Mouse (Mus musculus): ENCODE results near the gene Grin2c. TPM values are rescaled to one million over a fixed set of nuclear protein-coding genes. Genes with fewer than 3 reads are reported as not detected.

Grin2c gene
- polyA plus RNA-seq, 1 experiment: not detected

DNA sequence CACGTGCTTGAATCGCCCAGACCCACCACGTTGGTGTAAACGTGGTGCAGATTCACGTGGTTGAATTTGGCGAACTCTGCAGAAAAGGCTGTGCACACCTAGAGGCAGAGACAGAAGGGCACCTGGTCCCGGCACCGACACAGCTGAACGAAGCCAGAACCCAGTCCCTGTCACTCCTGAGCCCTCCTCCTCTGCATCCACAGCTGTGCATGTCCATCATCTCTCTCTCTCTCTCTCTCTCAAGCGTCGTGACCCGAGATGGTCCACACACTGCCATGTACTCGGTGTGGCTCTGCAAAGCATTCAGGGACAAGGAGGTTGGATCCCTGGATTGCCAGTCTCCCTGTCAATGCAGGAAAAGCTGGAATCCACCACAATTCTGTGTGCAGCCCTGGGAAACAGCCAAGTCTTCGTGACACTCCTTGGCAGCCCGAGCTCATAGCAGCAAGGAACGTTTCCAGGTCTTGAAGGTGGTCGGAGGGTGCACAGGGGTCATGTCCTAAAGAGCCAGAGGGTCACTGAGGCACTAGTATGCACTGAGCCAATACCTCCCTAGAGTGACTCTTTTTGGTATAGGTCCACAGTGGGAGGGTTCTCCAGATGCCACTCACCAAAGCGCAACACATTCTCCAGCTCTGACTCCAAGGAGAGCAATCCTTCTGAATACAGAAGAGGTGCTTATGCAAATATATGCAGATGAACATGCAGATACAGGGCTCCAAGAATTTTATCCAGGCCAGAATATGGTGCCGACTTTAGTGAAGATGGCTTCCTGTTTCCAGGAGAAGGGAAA is 19.4 kb upstream of the Grin2c start:
- TF ChIP-seq POLR2A (IDR thresholded peaks at IDR 0.05; ENCODE audit: insufficient read depth, low read depth, low read length): no peak
- TF ChIP-seq CTCF (IDR thresholded peaks at IDR 0.05; ENCODE audit: insufficient read depth, low read depth, low read length): no peak
- Histone ChIP-seq H3K27ac (ENCODE audit: insufficient read depth, low read depth, low read length) (no peak overlapping the region), H3K4me1 (ENCODE audit: control insufficient read depth, insufficient read depth, low read length) (peaks cover 33% of the 10 kb centered on the region), H3K4me3 (ENCODE audit: insufficient read depth, low read depth, low read length) (no peak overlapping the region)
- 47% methylated on average over 19 of the region's 19 CpGs for WGBS

DNA sequence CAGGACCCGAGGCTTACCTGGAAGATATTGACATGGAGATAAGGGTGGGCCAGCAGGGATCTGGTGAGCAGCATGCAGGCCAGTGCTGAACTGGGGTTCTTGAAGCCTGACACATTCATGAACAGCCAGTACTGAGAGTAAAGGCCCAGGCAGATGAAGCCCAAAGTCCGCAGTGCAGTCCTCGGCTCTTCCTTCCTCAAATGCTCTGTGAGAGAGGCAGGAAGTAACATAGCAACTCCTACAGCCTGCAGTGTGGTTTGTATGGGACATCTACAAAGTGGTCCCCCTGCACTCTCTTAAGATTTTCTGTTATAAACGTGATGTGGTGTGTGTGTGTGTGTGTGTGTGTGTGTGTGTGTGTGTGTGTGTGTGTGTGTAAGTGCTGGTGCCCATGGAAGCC is 18.2 kb upstream of the Grin2c start:
- TF ChIP-seq CTCF (IDR thresholded peaks at IDR 0.05; ENCODE audit: insufficient read depth, low read depth, low read length) (no peak), POLR2A (IDR thresholded peaks at IDR 0.05; ENCODE audit: insufficient read depth, low read depth, low read length) (no peak)
- Histone ChIP-seq H3K27ac (ENCODE audit: insufficient read depth, low read depth, low read length) (no peak overlapping the region), H3K4me1 (ENCODE audit: control insufficient read depth, insufficient read depth, low read length) (peaks cover 28% of the 10 kb centered on the region; the same call in 1 of the 2 replicates), H3K4me3 (ENCODE audit: insufficient read depth, low read depth, low read length) (no peak overlapping the region)
- 76% methylated on average over 4 of the region's 4 CpGs for WGBS

DNA sequence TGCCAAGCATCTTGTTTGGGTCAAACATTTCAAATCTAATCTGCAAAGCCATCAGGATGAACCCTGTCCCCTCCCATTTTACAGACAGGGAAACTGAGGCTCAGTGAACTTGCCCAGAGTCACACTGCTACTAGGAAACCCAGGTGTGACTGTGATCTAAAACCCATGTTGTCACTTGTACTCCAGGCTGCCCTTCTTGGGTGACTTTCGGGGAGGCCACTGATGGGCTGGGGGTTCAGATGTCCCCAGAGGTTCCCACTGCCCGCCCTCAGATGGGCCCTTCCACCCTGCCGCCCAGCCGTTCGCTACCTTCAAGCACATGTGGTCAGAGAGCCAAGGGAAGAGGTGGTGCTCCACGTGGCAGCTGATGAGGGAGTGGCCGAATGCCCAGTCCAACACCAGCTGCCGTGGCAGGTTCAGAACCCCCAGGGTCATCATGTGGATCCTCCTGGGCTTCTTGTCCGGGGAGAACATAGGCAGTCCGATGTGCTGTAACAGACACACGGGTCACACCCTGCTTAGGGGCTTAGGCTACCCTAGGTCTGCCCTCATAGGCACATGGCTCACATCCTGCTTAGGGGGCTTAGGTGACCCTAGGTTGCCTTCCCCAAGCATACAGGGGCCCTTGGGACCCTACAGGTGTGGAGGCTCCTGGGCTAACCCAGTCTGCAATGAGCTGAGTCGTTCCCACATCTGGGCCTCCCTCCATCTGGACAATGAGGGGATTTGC is 17.0 kb upstream of the Grin2c start:
- Histone ChIP-seq H3K4me3 (ENCODE audit: insufficient read depth, low read depth, low read length) (no peak overlapping the region), H3K27ac (ENCODE audit: insufficient read depth, low read depth, low read length) (no peak overlapping the region), H3K4me1 (ENCODE audit: control insufficient read depth, insufficient read depth, low read length) (peaks cover 23% of the 10 kb centered on the region; the same call in 1 of the 2 replicates)
- no peak for TF ChIP-seq POLR2A (IDR thresholded peaks at IDR 0.05; ENCODE audit: insufficient read depth, low read depth, low read length)
- no peak for TF ChIP-seq CTCF (IDR thresholded peaks at IDR 0.05; ENCODE audit: insufficient read depth, low read depth, low read length)
- 86% methylated on average over 12 of the region's 12 CpGs for WGBS

GRCm38 (mm10) chr11:115283486-115283765 is 16.4 kb upstream of the Grin2c start:
- H3K4me3 ChIP-seq (ENCODE audit: insufficient read depth, low read depth, low read length): no peak overlapping the region
- H3K27ac ChIP-seq (ENCODE audit: insufficient read depth, low read depth, low read length): 0 out of 2 replicates have a peak overlapping the region, but pooled peaks have one; percentile 32
- TF ChIP-seq POLR2A (IDR thresholded peaks at IDR 0.05; ENCODE audit: insufficient read depth, low read depth, low read length) (no peak), CTCF (IDR thresholded peaks at IDR 0.05; ENCODE audit: insufficient read depth, low read depth, low read length) (no peak)
- WGBS: 80% methylated on average over 9 of the region's 9 CpGs
- H3K4me1 ChIP-seq (ENCODE audit: control insufficient read depth, insufficient read depth, low read length): peaks cover 23% of the 10 kb centered on the region; the same call in 1 of the 2 replicates

- Histone ChIP-seq H3K27ac (ENCODE audit: insufficient read depth, low read depth, low read length) (0 out of 2 replicates have a peak overlapping the region, but pooled peaks have one; percentile 32), H3K4me3 (ENCODE audit: insufficient read depth, low read depth, low read length) (no peak overlapping the region), H3K4me1 (ENCODE audit: control insufficient read depth, insufficient read depth, low read length) (peaks cover 23% of the 10 kb centered on the region; the same call in 1 of the 2 replicates)
- WGBS: 66% methylated on average over 8 of the region's 8 CpGs
- TF ChIP-seq CTCF (IDR thresholded peaks at IDR 0.05; ENCODE audit: insufficient read depth, low read depth, low read length): no peak
- TF ChIP-seq POLR2A (IDR thresholded peaks at IDR 0.05; ENCODE audit: insufficient read depth, low read depth, low read length): no peak
These were observed 15.9 kb upstream of the Grin2c start for GRCm38 (mm10) chr11:115282723-115283485.

- Histone ChIP-seq H3K27ac (ENCODE audit: insufficient read depth, low read depth, low read length) (peak overlapping the region; percentile 62), H3K4me1 (ENCODE audit: control insufficient read depth, insufficient read depth, low read length) (peaks cover 23% of the 10 kb centered on the region; the same call in 1 of the 2 replicates), H3K4me3 (ENCODE audit: insufficient read depth, low read depth, low read length) (no peak overlapping the region)
- 66% methylated on average over 8 of the region's 8 CpGs for WGBS
- TF ChIP-seq CTCF (IDR thresholded peaks at IDR 0.05; ENCODE audit: insufficient read depth, low read depth, low read length): no peak
- TF ChIP-seq POLR2A (IDR thresholded peaks at IDR 0.05; ENCODE audit: insufficient read depth, low read depth, low read length): no peak
These were observed 15.3 kb upstream of the Grin2c start for GRCm38 (mm10) chr11:115282295-115282694.

GRCm38 (mm10) chr11:115279726-115280125 is 12.7 kb upstream of the Grin2c start:
- no peak overlapping the region for H3K4me3 ChIP-seq (ENCODE audit: insufficient read depth, low read depth, low read length)
- no peak for TF ChIP-seq POLR2A (IDR thresholded peaks at IDR 0.05; ENCODE audit: insufficient read depth, low read depth, low read length)
- TF ChIP-seq CTCF (IDR thresholded peaks at IDR 0.05; ENCODE audit: insufficient read depth, low read depth, low read length): no peak
- 76% methylated on average over 1 of the region's 1 CpGs for WGBS
- peaks cover 26% of the 10 kb centered on the region for H3K4me1 ChIP-seq (ENCODE audit: control insufficient read depth, insufficient read depth, low read length)
- H3K27ac ChIP-seq (ENCODE audit: insufficient read depth, low read depth, low read length): no peak overlapping the region

DNA sequence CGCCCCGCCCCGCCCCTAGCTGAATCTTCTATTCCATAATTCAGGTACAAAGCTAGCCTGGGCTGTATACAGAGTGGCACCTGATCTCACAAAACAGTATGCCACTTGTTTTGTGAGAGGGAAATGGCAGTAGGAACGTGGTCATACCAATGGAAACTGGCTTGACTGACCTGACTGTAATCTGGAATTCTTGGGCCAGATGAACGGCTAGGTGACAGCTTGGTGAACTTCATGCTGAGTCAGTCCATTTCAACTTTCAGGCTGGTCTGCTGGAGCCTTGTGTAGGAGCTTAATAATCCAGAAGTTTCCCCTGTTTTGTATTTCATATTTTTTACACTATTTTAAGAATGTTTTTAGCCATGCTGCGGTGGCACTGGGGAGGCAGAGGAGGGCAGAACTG is 11.1 kb upstream of the Grin2c start:
- Histone ChIP-seq H3K27ac (ENCODE audit: insufficient read depth, low read depth, low read length) (no peak overlapping the region), H3K4me1 (ENCODE audit: control insufficient read depth, insufficient read depth, low read length) (peaks cover 22% of the 10 kb centered on the region), H3K4me3 (ENCODE audit: insufficient read depth, low read depth, low read length) (no peak overlapping the region)
- no peak for TF ChIP-seq POLR2A (IDR thresholded peaks at IDR 0.05; ENCODE audit: insufficient read depth, low read depth, low read length)
- no peak for TF ChIP-seq CTCF (IDR thresholded peaks at IDR 0.05; ENCODE audit: insufficient read depth, low read depth, low read length)
- 73% methylated on average over 6 of the region's 6 CpGs for WGBS
